Mouse (Mus musculus): ENCODE results near the gene Dusp11. TPM values are rescaled to one million over a fixed set of nuclear protein-coding genes. Genes with fewer than 3 reads are reported as not detected.
"Not testable (repeated sequence)": the region's sequence is repeated elsewhere in the genome, so short reads cannot be mapped to it uniquely, and the experiment has no call there.

Gene Dusp11
- polyA plus RNA-seq, 1 experiment from 2014 or later: 41.3 TPM

GRCm38 (mm10) chr6:85929312-85929711 is 32.2 kb downstream of the Dusp11 start:
- Histone ChIP-seq H3K36me3 (peaks cover 50% of the 10 kb centered on the region), H3K4me3 (no peak overlapping the region), H3K4me1 (no peaks in the 10 kb centered on the region), H3K9ac (no peak overlapping the region), H3K27ac (no peak overlapping the region), H3K27me3 (no peaks in the 10 kb centered on the region), H3K4me2 (no peak overlapping the region), H3K9me3 (no peaks in the 10 kb centered on the region)
- 61% methylated on average over 1 of the region's 1 CpGs for WGBS
- ATAC-seq (ENCODE audit: borderline replicate concordance, extremely low read depth, low FRiP score, low TSS enrichment): no peak

GRCm38 (mm10) chr6:85927476-85928464 is 33.7 kb downstream of the Dusp11 start:
- Histone ChIP-seq H3K4me3 (no peak overlapping the region), H3K9ac (no peak overlapping the region), H3K4me2 (no peak overlapping the region), H3K27ac (no peak overlapping the region), H3K36me3 (peaks cover 52% of the 10 kb centered on the region), H3K27me3 (no peaks in the 10 kb centered on the region), H3K9me3 (no peaks in the 10 kb centered on the region), H3K4me1 (no peaks in the 10 kb centered on the region)
- no peak for ATAC-seq (ENCODE audit: borderline replicate concordance, extremely low read depth, low FRiP score, low TSS enrichment)
- 79% methylated on average over 9 of the region's 9 CpGs for WGBS

- Histone ChIP-seq H3K4me3 (no peak overlapping the region), H3K4me2 (no peak overlapping the region), H3K27ac (no peak overlapping the region), H3K9ac (no peak overlapping the region), H3K36me3 (peaks cover 57% of the 10 kb centered on the region), H3K27me3 (no peaks in the 10 kb centered on the region), H3K4me1 (no peaks in the 10 kb centered on the region), H3K9me3 (no peaks in the 10 kb centered on the region)
- no peak for ATAC-seq (ENCODE audit: borderline replicate concordance, extremely low read depth, low FRiP score, low TSS enrichment)
- WGBS: 90% methylated on average over 1 of the region's 1 CpGs
Observed at GRCm38 (mm10) chr6:85926709-85927108, 34.8 kb downstream of the Dusp11 start.

- Histone ChIP-seq H3K36me3 (peaks cover 44% of the 10 kb centered on the region), H3K9me3 (no peaks in the 10 kb centered on the region), H3K4me1 (no peaks in the 10 kb centered on the region), H3K9ac (no peak overlapping the region), H3K4me3 (no peak overlapping the region), H3K27ac (no peak overlapping the region), H3K4me2 (no peak overlapping the region), H3K27me3 (no peaks in the 10 kb centered on the region)
- ATAC-seq (ENCODE audit: borderline replicate concordance, extremely low read depth, low FRiP score, low TSS enrichment): no peak
- 94% methylated on average over 1 of the region's 1 CpGs for WGBS
Observed at GRCm38 (mm10) chr6:85923643-85924042, 37.8 kb downstream of the Dusp11 start.

GRCm38 (mm10) chr6:85919401-85919800 is 42.1 kb downstream of the Dusp11 start:
- no peak overlapping the region for H3K27ac ChIP-seq
- peaks cover 12% of the 10 kb centered on the region for H3K4me1 ChIP-seq
- 84% methylated on average over 4 of the region's 4 CpGs for WGBS
- no peak for ATAC-seq (ENCODE audit: borderline replicate concordance, extremely low read depth, low FRiP score, low TSS enrichment)
- H3K36me3 ChIP-seq: peaks cover 8% of the 10 kb centered on the region; the same call in 1 of the 2 replicates
- no peak overlapping the region for H3K4me2 ChIP-seq
- no peaks in the 10 kb centered on the region for H3K27me3 ChIP-seq
- no peaks in the 10 kb centered on the region for H3K9me3 ChIP-seq
- no peak overlapping the region for H3K4me3 ChIP-seq
- no peak overlapping the region for H3K9ac ChIP-seq

GRCm38 (mm10) chr6:85918341-85918740 is 43.1 kb downstream of the Dusp11 start:
- H3K36me3 ChIP-seq; H3K9me3 ChIP-seq; H3K9ac ChIP-seq; H3K27ac ChIP-seq; H3K27me3 ChIP-seq; H3K4me3 ChIP-seq; ATAC-seq (ENCODE audit: borderline replicate concordance, extremely low read depth, low FRiP score, low TSS enrichment); H3K4me2 ChIP-seq: not testable (repeated sequence)
- 93% methylated on average over 3 of the region's 3 CpGs for WGBS
- H3K4me1 ChIP-seq: peaks cover 12% of the 10 kb centered on the region

GRCm38 (mm10) chr6:85916596-85916995 is 44.9 kb downstream of the Dusp11 start:
- Histone ChIP-seq H3K4me3 (peak overlapping the region; percentile 66), H3K4me1 (peaks cover 12% of the 10 kb centered on the region), H3K27ac (0 out of 2 replicates have a peak overlapping the region, but pooled peaks have one; percentile 94), H3K27me3 (no peaks in the 10 kb centered on the region), H3K9ac (peak overlapping the region; percentile 74), H3K36me3 (no peaks in the 10 kb centered on the region), H3K9me3 (no peaks in the 10 kb centered on the region), H3K4me2 (peak overlapping the region; percentile 80)
- WGBS: 76% methylated on average over 6 of the region's 6 CpGs
- ATAC-seq (ENCODE audit: borderline replicate concordance, extremely low read depth, low FRiP score, low TSS enrichment): no peak

- peak; percentile 95 for ATAC-seq (ENCODE audit: borderline replicate concordance, extremely low read depth, low FRiP score, low TSS enrichment)
- H3K4me1 ChIP-seq: peaks cover 12% of the 10 kb centered on the region
- H3K4me3 ChIP-seq: peak within 1 kb of the TSS; percentile 66
- H3K9me3 ChIP-seq, H3K36me3 ChIP-seq, H3K27me3 ChIP-seq: not testable (repeated sequence)
- H3K4me2 ChIP-seq: peak within 1 kb of the TSS; percentile 80
- 1% methylated on average over 61 of the region's 61 CpGs for WGBS
- peak within 1 kb of the TSS; percentile 94 for H3K27ac ChIP-seq
- peak within 1 kb of the TSS; percentile 74 for H3K9ac ChIP-seq
Observed at GRCm38 (mm10) chr6:85915539-85916513, 45.6 kb downstream of the Dusp11 start, which contains the start of gene Nat8f1. Gene Nat8f1 (minus strand): TSS chr6:85915687.

- no peaks in the 10 kb centered on the region for H3K9me3 ChIP-seq
- peak overlapping the region; percentile 80 for H3K4me2 ChIP-seq
- 0 out of 2 replicates have a peak, but pooled peaks have one; percentile 5 for ATAC-seq (ENCODE audit: borderline replicate concordance, extremely low read depth, low FRiP score, low TSS enrichment)
- peak overlapping the region; percentile 74 for H3K9ac ChIP-seq
- no peaks in the 10 kb centered on the region for H3K36me3 ChIP-seq
- no peaks in the 10 kb centered on the region for H3K27me3 ChIP-seq
- peaks cover 12% of the 10 kb centered on the region for H3K4me1 ChIP-seq
- 3% methylated on average over 11 of the region's 11 CpGs for WGBS
- peak overlapping the region; percentile 66 for H3K4me3 ChIP-seq
- H3K27ac ChIP-seq: peak overlapping the region; percentile 94
Observed at GRCm38 (mm10) chr6:85915141-85915538, 46.3 kb downstream of the Dusp11 start.

- no peak within 1 kb of the TSS for H3K27ac ChIP-seq
- H3K9ac ChIP-seq: no peak within 1 kb of the TSS
- no peaks in the 10 kb centered on the region for H3K27me3 ChIP-seq
- peaks cover 11% of the 10 kb centered on the region for H3K4me1 ChIP-seq
- H3K4me3 ChIP-seq: no peak within 1 kb of the TSS
- ATAC-seq (ENCODE audit: borderline replicate concordance, extremely low read depth, low FRiP score, low TSS enrichment): no peak
- H3K4me2 ChIP-seq: no peak within 1 kb of the TSS
- H3K9me3 ChIP-seq: no peaks in the 10 kb centered on the region
- no peaks in the 10 kb centered on the region for H3K36me3 ChIP-seq
- WGBS: 78% methylated on average over 3 of the region's 3 CpGs
Observed at GRCm38 (mm10) chr6:85911587-85911986, 49.9 kb downstream of the Dusp11 start, which contains the start of gene Tprkb. Gene Tprkb (plus strand): TSS chr6:85911865.

- Histone ChIP-seq H3K9me3 (no peaks in the 10 kb centered on the region), H3K27me3 (no peaks in the 10 kb centered on the region), H3K4me2 (no peak overlapping the region), H3K9ac (no peak overlapping the region), H3K4me1 (peaks cover 1% of the 10 kb centered on the region; the same call in 1 of the 2 replicates), H3K36me3 (no peaks in the 10 kb centered on the region), H3K27ac (no peak overlapping the region), H3K4me3 (no peak overlapping the region)
- WGBS: 100% methylated on average over 1 of the region's 1 CpGs
- no peak for ATAC-seq (ENCODE audit: borderline replicate concordance, extremely low read depth, low FRiP score, low TSS enrichment)
Observed at GRCm38 (mm10) chr6:85909704-85910103, 51.8 kb downstream of the Dusp11 start.

Measured in lung, embryonic 15.5 days (tissue).